Mouse (Mus musculus) MN1 (cell line): ENCODE results near the gene Bnip1.

Experiments
- DNase-seq: peaks from one replicate; pipeline ENCODE4 v3.0.0-alpha.2; 2016; ENCODE audit warnings: low spot score

The Bnip1 gene

GRCm38 (mm10) chr17:26839718-26840438 lies 59.0 kb downstream of the Bnip1 start:
- no peak for DNase-seq

GRCm38 (mm10) chr17:26840439-26840780 lies 59.5 kb downstream of the Bnip1 start:
- no peak for DNase-seq

- DNase-seq = peak; percentile 84
Observed at GRCm38 (mm10) chr17:26840922-26841731, 60.3 kb downstream of the Bnip1 start.

GRCm38 (mm10) chr17:26841981-26842380 lies 61.1 kb downstream of the Bnip1 start:
- no peak for DNase-seq
